Mouse (Mus musculus): ENCODE results near the gene Noc3l.

The Noc3l gene

GRCm38 (mm10) chr19:38758685-38759472, 60.2 kb downstream of the Noc3l start:
- DNase-seq (ENCODE audit: low spot score in 2 of 2) = no peak

DNA sequence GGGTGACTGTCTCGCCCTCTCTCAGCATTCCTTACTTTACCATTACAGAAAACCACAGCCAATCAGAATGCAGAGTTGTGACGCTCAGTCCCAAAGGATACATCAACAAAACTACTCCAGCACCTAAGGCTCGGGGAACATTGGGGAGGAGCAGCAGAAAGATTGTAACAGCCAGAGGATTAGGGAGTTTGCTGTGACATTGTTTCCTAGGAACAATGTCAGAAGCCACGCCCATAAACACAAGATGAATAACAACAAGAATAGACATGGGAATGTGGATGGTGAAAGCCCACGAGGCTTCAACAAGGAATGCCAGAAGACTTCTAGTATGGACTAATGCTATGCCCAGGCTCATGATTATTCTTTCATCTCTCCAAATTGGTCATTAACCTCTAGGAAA, 61.0 kb downstream of the Noc3l start:
- no peak for DNase-seq (ENCODE audit: low spot score in 2 of 2)

GRCm38 (mm10) chr19:38757161-38757560, 61.9 kb downstream of the Noc3l start:
- DNase-seq (ENCODE audit: low spot score in 2 of 2) = no peak

DNA sequence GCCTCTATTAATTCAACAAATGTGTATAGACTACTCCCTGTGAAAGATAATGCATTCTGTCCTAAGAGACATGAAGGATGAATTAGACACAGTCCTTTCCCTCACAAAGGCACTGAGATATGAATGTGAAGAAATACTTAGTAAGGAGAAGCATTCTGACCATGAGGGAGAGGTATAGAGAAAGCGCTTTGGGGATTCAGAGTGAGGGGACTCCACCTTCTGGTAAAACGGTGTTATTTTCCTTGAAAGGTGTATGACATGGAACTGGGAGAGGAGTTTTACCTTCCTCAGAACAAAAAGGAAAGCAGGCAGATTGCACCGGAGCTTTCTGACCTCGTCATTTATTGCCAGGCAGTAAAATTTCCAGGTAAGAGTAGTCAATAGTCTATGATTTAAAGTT, 68.8 kb downstream of the Noc3l start:
- no peak for DNase-seq (ENCODE audit: low spot score in 2 of 2)

- no peak for DNase-seq (ENCODE audit: low spot score in 2 of 2)
These were observed 72.5 kb downstream of the Noc3l start for GRCm38 (mm10) chr19:38746492-38747014.

DNA sequence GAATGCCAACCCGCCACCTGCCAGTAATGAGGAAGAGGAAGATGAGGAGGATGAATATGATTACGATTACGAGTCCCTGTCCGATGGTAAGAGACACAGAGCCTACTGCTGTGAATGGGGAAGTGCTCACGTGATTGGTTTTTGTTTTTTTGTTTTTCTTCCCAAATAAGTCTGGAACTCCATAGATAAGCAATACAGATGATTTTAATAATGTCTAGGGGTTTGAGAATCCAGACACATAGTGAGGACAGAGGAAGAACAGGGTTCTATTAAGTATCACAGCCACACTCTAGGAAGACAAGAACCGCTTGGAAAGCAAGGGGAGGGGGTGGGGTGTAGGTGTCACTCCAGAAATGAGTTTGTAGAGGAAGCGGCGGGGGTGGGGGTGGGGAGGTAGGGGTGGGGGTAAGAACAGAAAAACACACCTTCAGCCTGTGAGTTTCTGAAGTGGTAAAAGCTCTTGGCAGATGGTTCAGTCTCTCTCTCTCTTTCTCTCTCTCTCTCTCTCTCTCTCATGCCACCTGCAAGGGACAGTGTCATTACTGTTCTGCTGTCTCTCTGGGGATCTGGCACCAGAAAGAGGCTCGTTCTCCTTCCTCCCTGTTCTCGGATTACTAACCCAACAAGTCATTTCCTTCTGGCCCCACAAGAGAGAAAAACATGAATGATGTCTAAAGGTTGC, 73.1 kb downstream of the Noc3l start:
- DNase-seq (ENCODE audit: low spot score in 2 of 2) = no peak

- no peak for DNase-seq (ENCODE audit: low spot score in 2 of 2)
These were observed 74.5 kb downstream of the Noc3l start for GRCm38 (mm10) chr19:38744546-38744945.

Measured in cerebellum, postnatal 4 days (tissue).